Mouse (Mus musculus) Muller cell, postnatal 12 days (primary cell): ENCODE results near the gene Mre11a.

ENCODE experiments used
- DNase-seq: peaks from one replicate; pipeline ENCODE4 v3.0.0-alpha.2; 2015; ENCODE audit errors: inconsistent ontology term

The Mre11a gene

DNA sequence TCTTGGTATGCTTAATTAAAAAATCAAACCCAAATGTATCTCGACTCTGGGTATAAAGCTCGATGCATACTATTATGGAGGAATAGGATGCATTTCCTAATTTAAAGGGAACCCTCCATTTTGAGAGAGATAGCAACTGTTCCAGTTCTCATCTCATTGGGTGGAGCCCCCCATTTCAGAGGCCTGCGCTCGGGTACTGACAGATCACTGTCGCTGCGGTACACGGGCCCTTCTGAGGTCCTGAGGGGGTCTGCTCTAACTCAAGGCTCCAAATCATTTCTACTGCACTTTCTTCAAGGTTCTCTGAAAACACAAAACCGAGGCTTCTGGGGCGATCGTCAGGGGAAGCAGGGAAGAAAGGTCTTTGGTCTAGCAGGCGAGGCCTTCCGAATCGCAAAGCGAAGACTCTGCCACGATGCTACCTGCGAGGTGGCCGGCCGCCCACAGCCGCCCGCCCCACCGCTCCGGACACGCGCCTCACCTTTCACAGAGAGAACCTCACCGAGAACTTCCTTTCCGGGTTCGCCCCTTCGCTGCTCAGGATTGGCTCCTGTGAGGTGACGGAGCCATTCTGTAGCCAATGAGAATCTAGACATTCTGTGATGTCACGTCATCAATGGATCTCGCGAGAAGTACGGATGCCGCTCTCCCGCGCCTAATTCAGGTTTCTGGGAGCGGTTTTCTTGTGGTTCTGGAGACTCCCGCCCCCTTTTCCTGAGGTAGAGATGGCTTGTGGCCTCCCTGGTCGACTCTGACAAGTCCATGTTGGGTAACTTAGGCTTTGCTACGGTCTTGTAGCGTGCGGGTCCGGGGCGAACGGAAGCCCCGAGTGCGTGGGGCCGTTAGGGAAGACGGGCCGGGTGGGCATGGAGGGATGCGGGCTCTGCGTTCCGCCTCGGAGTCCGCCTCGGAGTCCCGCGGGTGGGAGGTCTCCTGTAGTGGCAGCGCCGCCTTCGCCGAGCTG, at the start of gene Mre11a, which contains the start of gene Ankrd49:
Gene Mre11a (plus strand): TSS at position 616 of the 964 bp plus-strand sequence.
Gene Ankrd49 (minus strand): TSS at position 818 of the 964 bp plus-strand sequence.
- DNase-seq = peak; percentile 93

DNA sequence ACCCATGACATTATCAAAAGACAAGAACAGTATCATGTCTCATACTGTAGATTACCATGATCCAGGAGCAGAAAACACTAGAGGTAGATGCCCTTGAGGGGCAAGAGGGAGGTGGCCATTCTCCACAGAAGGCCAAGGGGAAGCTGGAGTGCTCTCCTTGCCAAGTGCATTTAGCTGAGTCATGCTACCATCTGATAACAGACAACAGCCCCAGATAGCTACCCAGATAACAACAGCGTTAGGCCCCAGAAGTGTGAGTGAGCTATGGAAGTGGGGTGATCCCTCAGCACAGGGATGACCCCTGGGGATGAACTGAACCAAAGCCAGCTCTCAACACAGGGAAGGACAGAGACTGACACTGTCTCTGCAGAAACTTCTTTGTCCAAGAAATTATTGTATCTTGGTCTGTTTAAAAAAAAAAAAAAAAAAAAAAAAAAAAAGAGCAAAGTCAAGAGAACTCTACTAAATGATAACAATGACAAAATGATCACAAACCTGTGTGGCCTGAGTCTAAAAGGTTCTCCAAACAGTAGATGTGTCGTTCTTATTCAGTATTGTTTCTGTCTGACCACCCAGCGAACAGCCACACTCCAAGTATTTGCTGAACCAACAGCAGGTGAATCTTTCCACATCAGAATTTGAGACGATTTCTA, 44.8 kb upstream of the Mre11a start:
- DNase-seq = no peak

DNA sequence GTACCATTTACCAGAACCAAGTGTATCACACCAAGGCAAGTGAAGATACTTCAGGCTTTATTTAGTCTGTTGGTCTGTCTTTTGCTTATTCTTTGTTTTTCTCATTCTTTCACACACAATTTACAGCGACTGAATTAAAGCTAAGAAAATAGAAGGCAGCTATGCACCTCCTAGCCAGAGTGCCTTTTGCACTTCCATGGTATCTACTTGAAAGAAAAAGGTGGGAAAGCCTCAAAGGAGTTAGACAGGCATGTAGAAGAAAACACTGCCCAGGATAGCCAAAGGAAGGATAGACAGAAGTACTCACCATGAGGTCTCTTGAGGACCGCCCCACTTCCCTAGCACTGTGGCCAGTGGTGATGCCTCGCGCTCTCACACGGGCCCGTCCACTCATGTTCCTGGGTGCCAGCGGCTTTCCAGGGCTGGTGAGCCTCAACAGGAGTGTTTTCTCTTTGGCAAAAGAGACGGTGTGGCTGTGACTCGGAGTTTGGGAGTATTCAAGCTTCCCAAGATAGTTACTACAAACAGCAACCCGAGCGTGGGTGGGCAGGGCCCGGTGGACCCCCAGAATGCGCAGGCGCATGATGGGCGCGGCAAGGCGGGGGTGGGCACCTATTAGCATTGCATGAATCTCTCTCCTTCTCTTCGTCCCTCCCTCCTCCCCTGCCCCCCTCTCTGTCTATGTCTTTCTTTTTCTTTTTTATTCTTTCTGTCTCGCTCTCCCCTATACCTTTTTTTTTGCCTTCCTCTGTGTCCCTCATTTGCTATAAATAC, 44.1 kb upstream of the Mre11a start, which contains the start of gene Piwil4:
Gene Piwil4 (minus strand): TSS at position 583 of the 774 bp plus-strand sequence.
- no peak for DNase-seq

DNA sequence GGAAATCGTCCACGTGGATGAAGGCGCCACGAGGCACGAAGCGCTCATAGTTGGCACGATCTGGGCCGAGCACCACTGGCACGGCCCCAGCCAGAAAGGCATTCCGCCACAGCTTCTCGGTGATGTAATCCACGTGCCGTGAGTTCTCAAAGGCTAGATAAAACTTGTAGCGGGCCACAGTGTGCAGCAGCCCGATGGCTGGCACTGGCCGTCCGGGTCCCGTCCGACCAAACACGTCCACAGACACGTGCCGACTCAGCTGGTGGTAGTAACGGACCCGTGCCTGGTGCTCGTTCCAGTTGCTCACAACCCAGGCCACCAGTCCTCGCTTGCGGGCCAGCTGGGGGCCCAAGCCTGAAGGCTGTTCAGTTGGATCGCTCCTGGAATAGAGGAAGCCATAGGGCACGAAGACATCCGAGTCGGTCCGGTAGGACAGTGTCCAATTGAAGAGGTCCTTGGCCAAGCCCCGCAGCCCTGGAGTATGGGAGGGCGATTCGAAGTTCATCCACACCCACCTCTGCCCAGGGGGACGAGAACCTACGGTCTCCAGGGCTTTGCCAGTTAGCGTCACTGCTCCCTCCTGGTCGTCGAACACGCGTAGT, 33.5 kb upstream of the Mre11a start:
- peak; percentile 30 for DNase-seq

DNA sequence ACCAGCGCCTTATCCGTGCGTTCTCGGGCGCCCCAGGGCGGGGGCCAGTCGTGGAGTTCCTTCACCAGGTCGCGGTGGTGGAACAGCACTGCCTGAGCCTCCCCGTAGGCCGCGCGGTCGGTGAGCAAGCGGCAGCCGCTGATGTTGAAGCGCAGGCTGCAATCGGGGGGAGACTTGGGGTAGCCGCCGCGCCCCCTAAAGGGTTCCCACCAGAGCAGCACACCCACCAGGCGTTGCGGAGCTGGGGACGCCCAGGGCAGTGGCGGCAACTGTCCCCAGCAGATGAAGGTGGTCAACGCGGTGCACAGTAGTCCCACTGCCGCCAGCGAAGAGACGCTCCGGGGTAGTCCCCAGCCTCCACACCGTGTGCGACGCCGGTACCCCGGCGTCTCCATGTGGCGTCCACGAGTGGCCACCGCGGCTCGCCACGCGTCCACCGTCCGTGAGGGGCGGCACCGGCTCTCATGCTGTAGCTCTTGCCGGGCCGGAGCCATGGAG, 32.9 kb upstream of the Mre11a start:
- DNase-seq = no peak

DNA sequence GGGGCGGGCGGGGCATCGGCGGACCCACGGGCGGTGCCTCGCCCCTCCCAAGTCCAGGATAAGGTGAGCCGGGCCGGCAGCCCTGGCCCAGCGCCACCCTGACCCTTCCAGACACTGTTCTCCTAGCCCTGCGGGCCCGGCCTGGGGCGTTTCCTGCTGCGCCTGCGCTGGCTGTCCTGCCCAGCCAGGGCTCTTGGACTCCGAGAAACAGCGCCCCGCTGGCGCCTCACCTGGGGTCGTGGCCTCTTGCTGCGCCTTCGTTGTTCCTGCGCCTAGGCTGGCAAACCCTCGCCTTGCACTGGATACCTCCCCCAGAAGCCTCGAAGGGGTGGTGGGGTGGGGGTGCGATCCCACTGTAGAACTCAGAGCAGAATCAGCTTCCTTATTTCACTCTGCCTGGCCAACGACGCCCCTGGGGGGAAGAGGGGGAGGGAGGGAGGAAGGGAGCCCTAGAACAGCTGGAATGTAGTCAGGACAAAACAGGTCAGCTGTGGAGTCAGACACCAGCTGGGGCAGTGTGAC, 32.4 kb upstream of the Mre11a start, which contains the start of gene Fut4:
Gene Fut4 (minus strand): TSS at position 393 of the 522 bp plus-strand sequence.
- DNase-seq = peak; percentile 32

DNA sequence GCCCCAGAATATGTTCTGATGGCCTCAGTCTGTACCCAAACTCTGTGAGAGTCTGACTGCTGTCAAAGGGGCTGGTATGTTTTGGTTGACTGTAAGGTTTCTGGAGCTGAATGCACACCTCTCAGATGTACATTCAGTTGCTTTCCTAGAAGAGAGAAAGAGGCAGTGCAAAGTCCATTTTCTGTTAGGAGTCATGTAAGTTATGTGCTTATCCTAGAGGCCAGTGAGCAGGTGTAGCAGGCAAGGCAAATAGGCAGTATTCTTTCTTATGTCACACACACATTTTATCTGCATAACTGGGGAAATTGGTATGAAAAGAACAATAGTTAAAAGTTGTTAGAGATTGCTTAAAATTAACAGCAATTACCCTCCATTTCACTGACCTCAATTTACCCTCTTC, 30.5 kb upstream of the Mre11a start:
- no peak for DNase-seq

DNA sequence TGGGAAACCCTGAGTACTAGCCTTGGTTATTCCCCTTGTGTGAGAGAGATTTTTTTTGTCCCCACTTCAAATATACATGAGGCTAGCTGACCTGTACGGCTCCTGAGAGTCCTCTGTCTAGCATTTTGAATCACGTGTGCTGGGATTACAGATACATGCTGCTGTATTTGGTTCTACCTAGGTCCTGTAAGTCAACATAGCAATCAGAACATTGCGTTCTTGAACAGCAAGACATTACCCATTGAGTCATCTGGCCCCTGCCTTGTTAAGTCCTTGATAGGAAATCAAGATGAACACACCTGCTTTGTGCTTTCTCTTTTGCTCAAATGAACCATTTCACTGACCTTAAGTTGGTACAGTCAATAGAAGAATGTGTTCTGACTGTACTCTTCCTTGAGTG, 30.0 kb upstream of the Mre11a start:
- DNase-seq = no peak

DNA sequence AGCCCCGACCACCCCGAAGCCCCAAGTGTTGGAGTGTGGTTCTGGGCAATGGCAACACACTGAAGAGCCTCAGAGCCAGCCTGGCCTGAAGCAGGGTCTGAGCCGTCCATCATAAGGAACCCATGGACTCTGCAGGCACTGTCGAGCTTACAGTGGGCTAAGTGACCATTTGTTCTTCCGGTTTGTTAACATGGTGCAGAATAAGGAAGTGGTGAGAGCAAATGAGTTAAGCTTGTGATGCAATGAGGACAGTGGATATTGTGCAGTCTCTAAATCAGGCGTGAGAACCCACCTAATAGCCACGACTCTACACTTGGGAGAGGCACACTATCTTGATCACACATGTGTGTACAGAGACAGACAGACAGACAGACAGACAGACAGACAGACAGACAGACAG, 25.9 kb upstream of the Mre11a start:
- DNase-seq = no peak

DNA sequence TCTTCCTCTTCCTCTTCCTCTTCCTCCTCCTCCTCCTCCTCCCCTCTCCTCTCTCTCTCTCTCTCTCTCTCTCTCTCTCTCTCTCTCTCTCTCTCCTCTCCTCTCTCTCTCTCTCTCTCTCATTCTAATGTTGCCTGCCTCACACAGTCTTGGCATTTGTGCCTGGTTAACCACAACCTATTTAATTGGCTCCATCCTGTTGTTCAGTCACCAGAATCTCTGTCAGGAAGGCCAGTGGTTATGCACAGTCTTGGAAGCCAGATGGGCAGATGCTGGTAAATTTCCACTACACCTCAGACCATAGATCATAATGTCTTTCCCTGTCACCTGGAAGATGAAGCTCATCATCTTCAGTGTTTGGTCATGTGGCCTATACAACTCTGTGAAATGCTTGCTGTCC, 25.2 kb upstream of the Mre11a start:
- peak; percentile 63 for DNase-seq

DNA sequence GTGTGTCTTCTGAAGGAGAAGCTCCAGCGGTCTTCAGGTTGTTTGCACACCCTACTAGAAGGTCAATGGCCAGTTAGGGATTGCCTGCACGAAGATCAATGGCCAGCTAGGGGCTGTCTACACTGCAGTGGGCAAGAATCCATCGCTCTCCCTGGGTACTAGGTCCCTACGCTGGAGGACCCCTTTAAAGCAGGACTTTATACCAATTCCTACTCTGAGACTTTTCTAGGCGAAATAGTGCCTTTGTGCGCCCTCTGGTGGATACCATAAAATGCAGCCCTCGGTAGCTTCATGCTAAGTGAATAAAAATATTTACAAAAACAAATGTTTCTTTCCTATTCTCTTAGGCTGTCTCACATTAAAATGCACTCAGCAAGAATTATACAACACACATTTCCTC, 19.7 kb upstream of the Mre11a start:
- DNase-seq = peak; percentile 9

DNA sequence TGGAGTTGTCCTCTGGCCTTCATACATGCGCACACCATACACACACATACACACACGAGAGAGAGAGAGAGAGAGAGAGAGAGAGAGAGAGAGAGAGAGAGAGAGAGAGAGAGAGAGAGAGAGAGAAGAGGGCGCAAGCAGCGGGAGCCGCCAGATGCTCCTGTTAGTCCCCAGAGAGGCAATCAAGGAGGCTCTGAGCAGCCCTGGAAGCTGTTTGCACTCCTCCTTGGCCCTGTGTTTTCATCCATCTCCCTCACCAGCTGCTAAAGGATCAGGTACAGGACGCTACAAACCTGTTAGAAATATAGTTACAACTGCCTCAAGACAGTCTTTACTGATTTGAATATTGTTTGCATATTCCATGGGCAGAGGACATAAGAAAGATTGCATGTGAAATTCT, 14.6 kb upstream of the Mre11a start:
- no peak for DNase-seq

DNA sequence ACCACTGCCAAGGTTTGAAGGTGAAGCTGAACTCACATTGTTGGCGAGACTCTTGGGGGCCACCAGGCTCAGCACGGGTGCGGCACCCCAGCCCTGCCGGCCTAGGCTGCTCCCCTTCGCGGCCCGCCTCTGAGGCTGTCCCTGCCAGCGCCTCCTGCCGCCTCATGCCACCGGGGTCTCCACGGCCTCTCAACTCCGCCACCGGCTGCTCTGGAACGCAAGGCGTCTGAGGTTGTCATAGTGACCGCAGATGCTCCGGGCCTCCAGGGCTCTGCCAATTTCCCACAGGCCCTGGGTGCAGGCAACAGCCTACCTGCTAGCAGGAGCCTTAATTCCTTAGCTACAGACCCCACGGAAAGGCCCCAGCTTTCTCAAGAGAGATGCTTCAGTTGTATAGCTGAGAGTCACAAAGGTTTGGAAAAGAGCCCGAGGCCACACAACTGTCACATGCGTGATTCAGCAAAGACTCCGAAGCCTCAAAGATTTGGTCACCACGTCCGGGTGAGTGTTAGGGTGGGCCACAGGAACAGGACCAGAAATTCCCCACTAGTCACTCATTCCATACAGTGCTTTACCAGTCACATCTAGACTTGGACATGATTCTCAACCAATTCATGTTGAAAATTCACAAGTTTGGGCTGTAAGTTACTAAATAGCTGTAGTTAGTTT, 13.5 kb upstream of the Mre11a start, which contains the start of gene 1700012B09Rik:
Gene 1700012B09Rik (minus strand): TSS at position 228 of the 669 bp plus-strand sequence.
- DNase-seq = peak; percentile 37

DNA sequence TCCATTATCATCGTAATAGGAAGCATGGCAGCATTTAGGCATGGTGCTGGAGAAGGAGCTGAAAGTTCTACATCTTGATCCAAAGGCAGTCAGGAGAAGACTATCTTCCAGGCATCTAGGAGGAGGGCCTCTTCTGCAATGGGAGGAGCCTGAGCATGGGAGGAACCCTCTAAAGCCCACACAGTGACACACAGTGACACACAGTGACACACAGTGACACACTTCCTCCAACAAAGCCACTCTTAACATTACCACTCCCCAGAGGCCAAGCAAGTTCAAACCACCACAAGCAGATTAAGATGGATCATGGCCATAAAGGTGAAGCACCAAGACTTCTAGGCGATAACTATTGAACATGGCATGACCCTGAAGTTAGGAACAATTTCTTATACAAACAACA, 12.4 kb upstream of the Mre11a start:
- no peak for DNase-seq

DNA sequence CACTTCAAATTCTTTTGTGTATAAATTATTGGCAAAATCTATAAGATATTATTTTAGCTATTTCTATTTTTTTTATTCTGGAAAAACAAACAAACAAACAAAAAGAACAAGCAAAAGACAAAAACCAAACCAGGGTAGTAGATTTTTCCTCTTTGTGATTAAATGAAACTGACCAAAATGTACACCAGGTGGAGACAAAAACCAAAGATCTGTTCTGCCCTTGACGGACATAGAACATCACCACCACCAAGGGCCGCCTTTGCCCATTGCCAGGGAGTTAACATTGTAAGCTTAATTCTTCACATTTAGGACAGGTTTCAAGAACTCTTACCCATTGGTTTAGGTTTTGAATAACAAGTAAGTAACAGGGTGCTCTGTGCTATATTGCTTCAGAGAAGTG, 10.6 kb upstream of the Mre11a start:
- no peak for DNase-seq

DNA sequence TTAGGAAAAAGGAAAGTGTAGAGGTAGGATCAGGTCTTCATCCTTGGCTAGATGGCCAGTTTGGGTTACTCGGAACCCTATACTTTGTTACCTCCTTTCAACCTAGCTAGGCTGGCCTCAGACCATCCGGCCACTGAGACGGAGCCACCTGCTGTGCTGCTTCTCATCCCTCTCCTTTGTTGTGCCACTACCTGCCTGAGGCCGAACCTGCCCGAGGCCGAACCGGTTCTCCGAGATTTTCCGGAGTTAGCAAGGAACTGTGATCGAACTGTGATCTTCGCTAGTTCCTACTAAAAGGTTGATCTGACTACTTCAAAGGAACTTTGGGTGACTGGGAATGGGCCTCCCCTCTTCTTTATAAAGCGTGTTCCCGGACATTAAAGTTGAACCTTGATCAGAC, 6.1 kb upstream of the Mre11a start:
- DNase-seq = no peak

DNA sequence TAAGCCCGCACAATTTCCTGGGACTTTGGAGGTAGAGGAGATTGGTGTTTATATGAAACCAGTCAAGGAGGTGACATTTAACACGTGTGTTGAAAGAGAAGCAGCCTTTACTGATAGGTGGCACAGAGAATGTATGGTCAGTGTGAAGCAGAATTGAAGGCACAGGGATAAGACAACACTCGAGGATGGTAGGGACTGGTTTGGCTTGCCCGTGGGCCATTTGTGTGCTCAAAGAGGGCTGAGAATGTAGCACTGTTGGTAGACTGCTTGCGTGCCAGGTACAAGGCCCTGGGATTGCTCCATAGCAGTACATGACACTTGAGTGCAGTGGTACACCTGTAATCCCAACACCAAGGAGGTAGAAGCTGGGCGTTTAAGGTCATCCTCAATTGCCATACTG, 2.9 kb downstream of the Mre11a start:
- DNase-seq = no peak

DNA sequence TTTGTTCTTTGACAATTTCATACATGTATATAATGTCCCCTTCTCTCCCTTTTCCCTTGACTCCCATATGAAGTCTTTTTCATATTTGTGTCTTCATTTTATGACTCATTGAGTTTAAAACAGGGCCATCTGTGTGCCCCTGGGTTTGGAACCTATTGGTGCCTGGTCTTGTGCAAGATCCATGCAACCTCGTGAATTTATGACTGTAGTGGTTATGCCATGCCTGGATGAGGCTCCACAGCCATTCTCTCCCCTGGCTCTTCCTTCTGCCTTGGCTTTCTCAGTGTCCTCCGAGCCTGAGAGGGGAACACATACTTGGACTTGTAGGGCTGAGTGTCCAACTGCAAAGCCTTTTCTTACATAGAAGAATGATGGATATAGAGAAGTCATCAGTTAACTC, 21.3 kb downstream of the Mre11a start:
- DNase-seq = no peak

DNA sequence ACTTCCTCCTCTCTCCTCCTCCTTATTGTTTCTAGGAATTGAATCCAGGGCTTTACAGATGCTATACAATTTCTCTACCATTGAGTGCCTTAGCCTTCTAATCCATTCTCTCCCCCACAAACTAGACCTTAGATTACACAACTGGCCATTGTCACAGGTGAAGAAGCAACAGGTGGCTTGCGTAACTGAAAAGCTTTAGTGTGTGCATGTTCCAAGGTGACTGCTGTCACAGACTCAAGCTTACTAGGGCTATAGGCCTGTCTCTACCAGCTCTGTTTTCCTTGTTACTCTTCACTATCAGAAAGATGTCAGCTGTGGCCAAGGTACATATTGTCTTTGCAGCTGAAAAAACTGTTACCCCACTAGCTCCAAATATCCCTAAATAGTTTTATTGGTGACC, 22.3 kb downstream of the Mre11a start:
- DNase-seq = no peak

DNA sequence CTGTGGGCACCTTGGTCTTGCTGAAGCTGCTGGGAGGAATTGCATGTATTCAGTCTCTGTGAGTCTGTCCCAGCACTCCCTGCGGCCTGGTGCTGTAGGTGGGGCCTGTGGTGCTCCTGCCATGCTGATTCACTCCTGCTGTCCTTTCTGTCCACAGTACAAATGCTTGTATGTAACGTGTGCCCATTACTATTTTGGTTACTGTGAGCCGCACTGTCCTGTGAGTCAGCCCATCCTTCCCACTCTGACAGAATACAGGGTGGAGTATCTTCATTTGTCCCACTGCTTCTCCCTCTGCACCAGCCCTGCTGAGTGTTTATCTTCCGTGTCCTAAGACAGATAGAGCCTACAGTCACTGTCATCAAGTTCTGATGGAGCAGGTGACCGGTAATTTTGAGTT, 25.7 kb downstream of the Mre11a start:
- DNase-seq = no peak
